ENCODE assay signal across 11 mouse cellular contexts in genomic region chr8:108536186-108536585, GRCm38 (mm10).
DNase-seq lines count a peak whose midpoint lies in the region; ATAC-seq and TF ChIP-seq lines count a peak whose summit lies in the region.
"Had no signal": no experiment of that assay in that cellular context is flagged by ENCODE, and none has a peak within 500 bp of the region (broad histone marks: within the 10 kb centered on the region; RNA-seq: fewer than 3 reads in every experiment).

No protein-coding gene starts in this region.

- H3K9ac ChIP-seq in hindbrain, embryonic 14.5 days, result peak overlapping the region; percentile 60
- peak overlapping the region; percentile 64; the same call in 1 of the 2 replicates for H3K9ac ChIP-seq in neural tube, embryonic 13.5 days

- ATAC-seq in hindbrain, embryonic 14.5 days (ENCODE audit: low FRiP score), result no peak
- no peak for ATAC-seq in neural tube, embryonic 13.5 days (ENCODE audit: low read depth)
- ATAC-seq: intestine, embryonic 16.5 days; Patski had no signal

- peak; percentile 18 to 20 for DNase-seq in left cerebral cortex, adult 2 months (ENCODE audit: extremely low spot score in 1 of 2, low spot score in 2 of 2)
- no peak for DNase-seq in left cerebral cortex, postnatal 4 days
- DNase-seq in hindbrain, embryonic 14.5 days (ENCODE audit: low spot score), result peak; percentile 35
- DNase-seq in gastrocnemius, postnatal 10 days, result no peak
- no peak for DNase-seq in ovary, postnatal 14 days (ENCODE audit: low spot score)
- DNase-seq: gastrocnemius, postnatal 14 days; kidney, postnatal 14 days had no signal

- no peaks in the 10 kb centered on the region for H3K36me3 ChIP-seq in hindbrain, embryonic 14.5 days (replicated peaks; ENCODE audit: control insufficient read depth, insufficient read depth)
- no peaks in the 10 kb centered on the region for H3K36me3 ChIP-seq in neural tube, embryonic 13.5 days

- TF ChIP-seq POLR2A in cortical plate, adult 2 months (IDR thresholded peaks at IDR 0.05; ENCODE audit: extremely low read depth, insufficient read depth, low read length), result no peak

- peak overlapping the region; percentile 56 for H3K4me2 ChIP-seq in hindbrain, embryonic 14.5 days (replicated peaks)
- H3K4me2 ChIP-seq in neural tube, embryonic 13.5 days, result peak overlapping the region; percentile 55

- no peak overlapping the region for H3K27ac ChIP-seq in left cerebral cortex, adult 2 months
- H3K27ac ChIP-seq in cortical plate, adult 2 months (ENCODE audit: insufficient read depth, low read length), result no peak overlapping the region
- H3K27ac ChIP-seq in hindbrain, embryonic 14.5 days, result peak overlapping the region; percentile 88
- peak overlapping the region; percentile 86 for H3K27ac ChIP-seq in neural tube, embryonic 13.5 days (replicated peaks)

- no peaks in the 10 kb centered on the region for H3K9me3 ChIP-seq in hindbrain, embryonic 14.5 days (ENCODE audit: control insufficient read depth, low read length)
- no peaks in the 10 kb centered on the region for H3K9me3 ChIP-seq in neural tube, embryonic 13.5 days

- intact Hi-C loops in left cerebral cortex, adult 2 months (cut with DNase I), result no loop called here
- intact Hi-C loops in left cerebral cortex, postnatal 4 days (cut with DNase I), result no loop called here

- TF ChIP-seq CTCF in left cerebral cortex, adult 2 months (IDR thresholded peaks at IDR 0.05), result no peak
- TF ChIP-seq CTCF in cortical plate, adult 2 months (IDR thresholded peaks at IDR 0.05; ENCODE audit: extremely low read depth, insufficient read depth, low read length), result no peak

- no peaks in the 10 kb centered on the region; the same call in 1 of the 2 replicates for H3K27me3 ChIP-seq in hindbrain, embryonic 14.5 days (ENCODE audit: control insufficient read depth, insufficient read depth, low read length)
- no peaks in the 10 kb centered on the region for H3K27me3 ChIP-seq in neural tube, embryonic 13.5 days

- WGBS in hindbrain, embryonic 14.5 days, result 57% methylated on average over 7 of the region's 7 CpGs
- WGBS in neural tube, embryonic 13.5 days, result 74% methylated on average over 7 of the region's 7 CpGs

- peak overlapping the region; percentile 35; the same call in 1 of the 2 replicates for H3K4me3 ChIP-seq in left cerebral cortex, adult 2 months
- H3K4me3 ChIP-seq in cortical plate, adult 2 months (ENCODE audit: insufficient read depth, low read length), result peak overlapping the region; percentile 37
- H3K4me3 ChIP-seq in hindbrain, embryonic 14.5 days (replicated peaks; ENCODE audit: low read length), result peak overlapping the region; percentile 32
- H3K4me3 ChIP-seq in neural tube, embryonic 13.5 days, result peak overlapping the region; percentile 31

- H3K4me1 ChIP-seq in cortical plate, adult 2 months (ENCODE audit: control insufficient read depth, insufficient read depth, low read length), result 0 out of 2 replicates have a peak, but pooled peaks cover 1% of the 10 kb centered on the region
- peaks cover 31% of the 10 kb centered on the region; the same call in 1 of the 2 replicates for H3K4me1 ChIP-seq in hindbrain, embryonic 14.5 days (replicated peaks; ENCODE audit: control insufficient read depth, insufficient read depth, low read length)
- peaks cover 50% of the 10 kb centered on the region for H3K4me1 ChIP-seq in neural tube, embryonic 13.5 days (replicated peaks)

Comparison
In these comparisons a context has a peak if more than half of its experiments do, and no peak if none do; other contexts are left out.
1. DNase-seq: peak in left cerebral cortex, adult 2 months (2 of 2) and hindbrain, embryonic 14.5 days (single experiment); none in left cerebral cortex, postnatal 4 days (single experiment), gastrocnemius, postnatal 10 days (single experiment) and ovary, postnatal 14 days (single experiment).
2. H3K27ac ChIP-seq: peak in hindbrain, embryonic 14.5 days (single experiment) and neural tube, embryonic 13.5 days (single experiment); none in left cerebral cortex, adult 2 months (single experiment) and cortical plate, adult 2 months (single experiment).
3. Peak in every context shown above with its lines, with median percentiles within 50 percentile points of each other: H3K4me3 ChIP-seq.